Mouse (Mus musculus) naive thymus-derived CD4-positive, alpha-beta T cell, adult 2 months (primary cell): ENCODE measurements around the gene Mdk.

Experiments used
- DNase-seq: peaks from one replicate; pipeline ENCODE4 v3.0.0-alpha.2; 2011; ENCODE audit warnings: low read depth

Mdk gene

GRCm38 (mm10) chr2:91932737-91933350 is 747 bp upstream of the Mdk start:
- DNase-seq = no peak

GRCm38 (mm10) chr2:91931328-91932159 is 553 bp downstream of the Mdk start:
- DNase-seq = peak; percentile 55

GRCm38 (mm10) chr2:91930761-91931291 is 1.3 kb downstream of the Mdk start:
- DNase-seq = no peak

GRCm38 (mm10) chr2:91929936-91930335 is 2.2 kb downstream of the Mdk start:
- peak; percentile 68 for DNase-seq

- DNase-seq = no peak
Measured at GRCm38 (mm10) chr2:91929455-91929854, 2.6 kb downstream of the Mdk start.

GRCm38 (mm10) chr2:91928534-91929350 is 3.4 kb downstream of the Mdk start:
- DNase-seq = no peak

- DNase-seq = peak; percentile 88
Measured at GRCm38 (mm10) chr2:91927826-91928533, 4.1 kb downstream of the Mdk start.

- no peak for DNase-seq
Measured at GRCm38 (mm10) chr2:91926949-91927348, 5.1 kb downstream of the Mdk start, which contains the start of gene Chrm4. TSS of gene Chrm4 (plus strand) at chr2:91927249.

- DNase-seq = no peak
Measured at GRCm38 (mm10) chr2:91925442-91925841, 6.7 kb downstream of the Mdk start.

GRCm38 (mm10) chr2:91924726-91925125 is 7.4 kb downstream of the Mdk start:
- DNase-seq = no peak

- peak; percentile 88 for DNase-seq
Measured at GRCm38 (mm10) chr2:91923415-91924337, 8.4 kb downstream of the Mdk start.

- DNase-seq = peak; percentile 52
Measured at GRCm38 (mm10) chr2:91922586-91923414, 9.3 kb downstream of the Mdk start.

GRCm38 (mm10) chr2:91921790-91922570 is 10.1 kb downstream of the Mdk start:
- DNase-seq = peak; percentile 71

GRCm38 (mm10) chr2:91921181-91921789 is 10.8 kb downstream of the Mdk start:
- peak; percentile 63 for DNase-seq

- no peak for DNase-seq
Measured at GRCm38 (mm10) chr2:91920130-91920529, 12.0 kb downstream of the Mdk start.

- DNase-seq = no peak
Measured at GRCm38 (mm10) chr2:91917096-91917495, 15.0 kb downstream of the Mdk start.

- no peak for DNase-seq
Measured at GRCm38 (mm10) chr2:91916346-91916977, 15.6 kb downstream of the Mdk start.
